Mouse (Mus musculus) kidney, adult 8-10 months (tissue): Measurements from ENCODE around the gene Chid1.

Experiments
- DNase-seq, 2 experiments: peaks; one replicate each; pipeline ENCODE4 v3.0.0; 2022

Chid1 gene

DNA sequence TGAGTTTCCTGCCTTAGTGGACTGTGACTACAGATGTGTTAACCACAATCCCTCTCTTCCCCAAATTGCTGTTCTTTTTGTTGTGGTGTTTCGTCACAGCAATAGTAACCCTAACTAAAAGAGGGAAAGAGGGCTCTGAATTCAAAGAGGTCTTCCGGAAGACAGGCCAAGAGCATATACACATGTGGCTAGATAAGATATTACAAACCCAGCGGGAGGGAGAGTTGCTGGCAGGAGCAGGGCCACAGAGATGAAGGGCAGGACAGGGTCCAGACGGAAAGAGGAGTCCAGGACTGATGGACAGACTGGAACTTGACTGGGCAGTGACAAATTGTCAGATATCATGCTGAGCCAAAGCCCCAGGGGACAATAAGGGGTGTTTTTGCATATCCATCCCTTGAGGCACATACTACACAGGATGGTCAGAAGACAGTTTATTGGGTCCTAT, 18.7 kb upstream of the Chid1 start:
- no peak for DNase-seq

DNA sequence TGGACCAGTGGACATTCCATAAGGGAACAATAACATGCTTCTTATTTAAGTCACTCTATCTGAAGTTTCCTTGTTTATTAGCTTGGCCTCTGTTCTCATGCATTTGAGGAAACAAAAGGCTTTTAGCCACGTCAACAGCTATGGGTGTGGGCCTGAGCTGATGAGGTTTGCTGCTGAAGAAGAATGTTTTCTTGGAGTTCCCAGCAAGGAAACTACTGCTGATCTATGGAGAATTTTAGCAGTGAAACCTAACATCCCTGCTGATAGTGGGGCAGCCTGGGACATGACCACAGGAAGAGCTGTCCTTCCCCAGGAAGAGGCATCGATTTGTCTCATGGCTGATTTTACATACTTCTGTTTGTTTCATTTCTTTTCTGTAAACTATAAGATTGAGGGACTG, 10.8 kb upstream of the Chid1 start:
- DNase-seq, result no peak

DNA sequence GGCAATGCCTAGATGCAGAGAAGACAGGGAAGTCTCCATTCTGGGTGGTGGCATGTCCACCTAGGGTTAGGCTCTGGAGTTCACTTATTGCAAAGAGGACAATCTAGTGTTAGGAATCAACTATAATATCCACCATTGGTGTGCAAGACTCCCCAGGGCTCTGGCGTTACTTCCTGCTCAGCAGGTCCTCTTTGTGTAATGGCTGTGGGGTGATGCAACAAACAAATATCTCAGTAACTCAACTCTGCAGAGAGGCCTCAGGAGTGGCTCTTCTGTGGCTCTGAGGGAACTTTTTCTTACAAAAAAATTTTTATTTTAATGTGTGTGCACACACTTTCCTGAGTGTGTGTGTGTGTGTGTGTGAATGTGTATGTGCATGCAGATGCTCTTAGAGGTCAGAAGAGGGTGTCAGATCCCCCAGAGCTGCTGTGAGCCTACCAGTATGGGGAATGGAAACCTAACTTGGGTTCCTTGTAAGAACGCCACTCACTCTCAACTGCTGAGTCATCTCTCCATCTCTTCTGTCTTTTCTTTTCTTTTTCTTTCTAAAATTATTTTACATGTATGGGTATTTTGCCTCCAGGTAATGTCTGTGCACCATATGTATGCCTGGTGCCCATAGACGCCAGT, 9.9 kb upstream of the Chid1 start:
- no peak for DNase-seq

DNA sequence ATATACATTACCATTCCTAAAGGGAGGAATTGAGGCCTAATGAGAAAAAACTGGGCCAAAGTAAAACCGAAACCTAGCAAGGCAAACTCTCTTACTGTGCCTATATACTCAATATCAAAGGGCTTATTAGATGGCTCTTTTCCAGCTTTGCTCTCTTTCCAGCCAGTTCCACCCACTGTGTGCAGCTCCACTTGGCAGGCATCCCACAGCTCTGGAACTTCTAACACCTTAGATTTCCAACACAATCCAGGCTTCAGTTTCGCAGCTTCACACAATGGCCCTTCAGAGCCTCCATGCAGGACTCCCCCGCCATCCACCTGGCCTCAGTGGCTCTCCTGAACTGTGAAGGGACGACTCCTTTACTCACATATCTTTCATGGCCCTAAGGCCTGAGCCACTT, 5.0 kb upstream of the Chid1 start:
- no peak for DNase-seq

- DNase-seq, result no peak
Observed at GRCm38 (mm10) chr7:141542588-141542987, 2.9 kb upstream of the Chid1 start.

GRCm38 (mm10) chr7:141541681-141542080, 2.0 kb upstream of the Chid1 start:
- DNase-seq, result no peak

GRCm38 (mm10) chr7:141540312-141541081, 840 bp upstream of the Chid1 start:
- DNase-seq, result peak; percentile 20 to 31

DNA sequence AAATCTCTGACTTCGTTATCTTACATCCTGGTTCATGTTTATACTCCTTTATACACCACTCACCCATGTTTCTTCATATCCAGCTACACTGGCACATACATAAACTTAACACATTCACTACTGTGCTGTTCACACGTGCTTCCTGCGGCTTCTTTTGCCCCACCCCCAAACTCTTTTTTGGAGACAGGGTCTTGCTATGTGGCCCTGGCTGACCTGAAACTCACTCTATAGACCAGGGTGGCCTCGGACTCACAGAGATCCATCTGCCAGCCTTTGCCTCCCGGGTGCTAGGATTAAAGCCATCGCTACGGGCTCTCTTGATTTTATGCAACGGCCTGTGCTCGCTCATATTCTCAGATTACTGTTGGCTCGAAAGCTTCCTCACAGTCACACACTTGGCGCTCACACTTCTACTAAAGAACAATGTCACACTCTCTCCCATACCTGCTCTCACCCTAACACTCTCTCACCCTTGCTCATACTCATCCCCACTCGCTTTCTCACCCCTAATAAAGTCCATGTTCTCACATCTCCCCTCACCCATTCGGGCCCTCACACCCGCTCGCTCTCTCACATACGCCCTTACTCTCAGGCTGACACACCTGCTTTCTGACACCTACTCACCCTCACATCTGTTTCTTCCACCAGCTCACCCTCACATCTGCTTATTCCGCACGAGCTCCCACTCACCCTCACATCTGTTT, 653 bp downstream of the Chid1 start:
- peak in 1 of 2 experiments; percentile 11 for DNase-seq

GRCm38 (mm10) chr7:141535570-141535969, 4.1 kb downstream of the Chid1 start:
- DNase-seq, result no peak

GRCm38 (mm10) chr7:141525580-141525925, 14.1 kb downstream of the Chid1 start:
- no peak for DNase-seq

DNA sequence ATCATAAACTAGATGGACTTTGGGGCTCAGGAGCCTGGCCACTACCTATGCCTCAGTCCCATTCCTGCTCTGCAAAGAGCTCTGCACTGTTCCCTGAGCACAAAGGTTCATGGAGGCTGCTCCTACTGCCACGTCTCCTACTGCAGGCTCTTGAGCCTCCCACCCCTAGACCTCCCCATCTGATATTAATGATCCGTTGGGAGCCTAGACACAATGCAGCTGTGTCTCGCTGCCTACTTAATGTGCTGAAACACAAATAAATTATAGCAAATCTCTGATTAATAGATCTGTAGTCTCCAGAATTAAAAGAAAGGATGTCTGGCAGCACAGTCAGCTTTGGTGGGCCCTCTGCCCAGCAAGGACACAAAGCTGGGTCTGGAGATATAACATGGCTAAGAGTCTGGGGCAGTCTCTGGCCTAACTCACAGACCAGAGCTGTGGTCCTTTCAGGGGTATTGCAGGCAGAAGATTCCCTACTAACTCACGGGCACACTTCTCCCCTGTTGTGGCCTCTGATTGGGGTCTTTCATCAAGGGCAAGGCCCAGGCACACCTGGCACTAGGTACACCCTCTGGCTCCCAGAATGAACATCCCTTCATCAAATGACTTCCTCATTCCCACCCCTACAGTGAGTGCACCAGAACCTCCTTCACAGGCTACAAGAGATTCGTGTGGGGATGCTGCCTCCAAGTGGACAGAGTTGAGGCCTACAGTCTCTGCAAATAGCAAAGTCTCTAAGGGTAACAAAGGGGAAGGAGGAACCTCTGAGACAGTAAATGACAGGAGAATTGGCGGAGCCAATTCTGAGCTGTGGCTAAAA, 14.7 kb downstream of the Chid1 start:
- DNase-seq, result peak; percentile 65 to 81

DNA sequence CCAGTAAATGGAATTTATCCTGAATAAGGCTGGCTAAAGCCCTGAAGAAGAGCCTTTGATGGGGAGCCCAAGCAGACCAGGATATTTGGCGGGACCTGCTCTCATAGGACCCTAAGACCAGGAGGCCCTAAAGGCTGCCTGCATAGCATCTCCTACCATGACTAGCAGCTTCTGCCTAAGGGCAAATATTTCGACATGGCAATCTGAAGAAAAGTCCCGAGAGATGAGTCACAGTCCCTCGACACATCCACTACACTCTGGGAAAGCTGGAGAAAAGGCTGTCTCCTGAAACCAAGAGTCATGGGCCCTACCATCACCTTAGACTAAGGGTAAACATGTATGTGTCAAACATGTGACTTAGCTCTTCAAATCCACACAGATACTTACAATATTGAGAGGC, 15.4 kb downstream of the Chid1 start:
- no peak for DNase-seq

DNA sequence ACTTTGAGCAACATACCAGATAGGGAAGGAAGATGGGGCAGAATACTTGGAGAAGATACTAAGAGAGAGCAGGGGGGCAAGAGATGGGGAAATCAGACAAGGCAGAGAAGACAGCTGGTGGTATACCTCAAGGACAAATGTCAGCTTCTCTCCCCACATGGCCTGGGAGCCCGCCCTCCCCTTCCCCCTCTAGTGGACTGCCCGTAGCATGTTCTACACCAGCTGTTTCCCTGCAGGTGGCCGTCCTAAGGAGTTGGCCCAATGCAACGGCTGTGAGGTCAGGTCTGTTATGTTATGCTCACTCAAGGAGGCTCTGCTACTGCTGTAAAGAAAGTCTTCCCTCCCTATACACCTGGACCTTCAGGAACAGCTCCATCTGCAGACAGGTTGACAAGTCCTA, 16.6 kb downstream of the Chid1 start:
- no peak for DNase-seq

GRCm38 (mm10) chr7:141519795-141520194, 19.9 kb downstream of the Chid1 start:
- no peak for DNase-seq

DNA sequence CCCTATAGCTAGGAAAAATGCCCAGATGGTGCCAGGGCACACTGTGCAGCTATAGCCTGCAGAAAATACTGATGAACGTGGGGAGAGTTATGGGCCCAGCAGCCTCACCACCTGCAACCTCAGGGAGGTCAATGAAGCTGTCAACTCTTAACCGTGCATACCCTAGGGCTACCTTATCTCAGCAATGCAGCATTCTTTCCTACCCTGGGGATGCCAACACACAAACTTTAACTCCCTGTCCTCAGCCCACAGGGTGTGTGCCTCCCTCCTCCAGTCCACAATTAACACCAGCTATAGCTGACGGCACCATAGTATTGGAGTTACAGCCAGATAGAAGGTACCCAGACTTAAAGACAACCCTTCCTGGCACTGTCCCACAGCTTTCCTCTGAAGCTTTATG, 20.7 kb downstream of the Chid1 start:
- DNase-seq, result no peak

- DNase-seq, result no peak
Observed at GRCm38 (mm10) chr7:141518296-141518695, 21.4 kb downstream of the Chid1 start.

DNA sequence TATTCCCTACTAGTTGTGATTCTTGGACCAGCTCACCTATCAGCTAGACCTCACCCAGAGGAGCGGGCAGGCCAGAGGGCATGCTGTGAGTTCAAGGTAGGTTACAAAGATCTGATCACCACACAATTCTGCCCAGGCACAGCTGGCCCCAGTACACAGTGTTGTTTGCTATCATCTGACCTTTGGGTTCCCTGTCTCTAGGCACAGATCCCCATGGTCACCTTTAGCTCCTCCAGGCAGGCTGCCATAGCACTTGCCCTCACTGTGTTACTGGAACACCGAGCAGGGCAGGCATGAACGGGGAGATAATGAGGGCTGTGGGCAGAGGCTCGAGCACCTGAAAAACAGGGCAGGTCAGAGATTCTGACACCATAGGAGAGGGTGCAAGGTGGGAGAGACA, 22.0 kb downstream of the Chid1 start:
- DNase-seq, result no peak

DNA sequence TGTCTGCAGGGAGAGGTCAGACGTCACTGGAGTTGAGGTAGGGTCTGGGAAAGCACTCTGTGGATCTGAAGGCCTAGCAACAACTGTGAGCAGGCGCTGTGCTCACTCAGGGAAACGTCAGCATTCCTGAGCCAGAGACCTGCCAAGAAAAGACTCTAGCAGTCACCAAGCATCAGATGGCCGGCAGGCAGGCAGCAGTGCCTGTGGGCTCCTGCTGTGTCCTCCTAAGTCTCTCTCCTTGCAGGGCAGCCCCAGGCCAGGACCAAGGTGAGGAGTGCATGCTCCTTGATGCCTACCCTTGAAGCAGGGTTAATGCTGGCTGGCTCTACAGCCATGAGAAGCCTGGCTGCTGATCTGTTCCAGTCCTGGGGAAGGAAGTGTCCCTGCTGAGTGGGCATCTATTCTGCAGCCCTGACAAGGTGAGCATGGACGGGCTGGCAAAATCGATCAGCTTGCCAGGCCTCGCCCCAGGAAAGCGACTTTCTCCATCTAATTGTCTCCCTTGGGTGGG, 28.9 kb downstream of the Chid1 start:
- no peak for DNase-seq

DNA sequence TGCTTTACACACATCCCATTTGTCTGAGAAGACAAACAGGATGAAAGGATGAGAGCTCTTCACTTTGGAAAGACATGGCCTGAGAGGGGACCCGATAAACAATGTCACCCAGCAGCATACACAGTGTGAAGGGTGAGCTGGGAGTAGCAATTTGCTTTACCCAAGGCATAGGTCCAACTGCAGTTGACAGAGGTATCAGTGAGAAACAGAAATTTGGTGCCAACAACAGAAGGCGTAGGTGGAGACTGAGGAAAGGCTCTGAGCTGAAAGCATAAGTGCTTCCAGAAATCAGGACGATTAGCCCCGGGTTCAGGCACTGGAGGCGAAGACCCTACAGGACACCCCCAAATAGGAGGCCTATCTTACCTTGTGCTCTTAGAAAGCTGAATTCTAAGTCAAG, 29.5 kb downstream of the Chid1 start:
- no peak for DNase-seq

DNA sequence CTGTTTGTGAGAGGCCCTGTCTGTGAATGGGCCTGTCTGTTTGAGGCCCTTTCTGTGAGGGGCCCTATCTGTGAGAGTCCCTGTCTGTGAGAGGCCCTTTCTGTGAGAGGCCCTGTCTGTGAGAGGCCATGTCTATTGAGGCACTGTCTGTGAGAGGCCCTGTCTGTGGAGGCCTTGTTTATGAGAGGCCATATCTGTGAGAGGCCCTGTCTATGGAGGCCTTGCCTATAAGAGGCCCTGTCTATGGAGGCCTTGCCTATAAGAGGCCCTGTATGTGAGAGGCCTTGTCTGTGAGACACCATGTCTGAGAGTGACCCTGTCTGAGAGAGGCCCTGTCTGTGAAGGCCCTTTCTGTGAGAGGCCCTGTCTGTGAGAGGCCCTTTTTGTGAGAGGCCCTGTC, 31.5 kb downstream of the Chid1 start:
- DNase-seq, result no peak

- DNase-seq, result no peak
Observed at GRCm38 (mm10) chr7:141506278-141506677, 33.4 kb downstream of the Chid1 start.

GRCm38 (mm10) chr7:141502556-141502905, 37.1 kb downstream of the Chid1 start:
- DNase-seq, result no peak
